Mouse (Mus musculus): Measurements from ENCODE around the gene Clint1. TPM values are rescaled to one million over a fixed set of nuclear protein-coding genes. Genes with fewer than 3 reads are reported as not detected.

Gene Clint1
- polyA plus RNA-seq, 1 experiment = 59.2 TPM

- Histone ChIP-seq H3K27me3 (ENCODE audit: control insufficient read depth, insufficient read depth, low read length) (no peaks in the 10 kb centered on the region), H3K4me3 (ENCODE audit: low read depth, low read length) (no peak overlapping the region), H3K27ac (ENCODE audit: insufficient read depth, low read depth, low read length) (no peak overlapping the region), H3K36me3 (ENCODE audit: control insufficient read depth, insufficient read depth, low read length) (peaks cover 82% of the 10 kb centered on the region), H3K4me1 (ENCODE audit: control insufficient read depth, insufficient read depth, insufficient read length, low read length) (no peaks in the 10 kb centered on the region)
- no peak for TF ChIP-seq POLR2A (IDR thresholded peaks at IDR 0.05; ENCODE audit: low read depth, low read length)
- TF ChIP-seq CTCF (IDR thresholded peaks at IDR 0.05; ENCODE audit: extremely low read depth, insufficient read length, insufficient replicate concordance, low read depth, low read length) = no peak
- WGBS = 70% methylated on average over 3 of the region's 3 CpGs
Observed at GRCm38 (mm10) chr11:45889981-45890380, 38.1 kb downstream of the Clint1 start.

- TF ChIP-seq POLR2A (IDR thresholded peaks at IDR 0.05; ENCODE audit: low read depth, low read length) = no peak
- TF ChIP-seq CTCF (IDR thresholded peaks at IDR 0.05; ENCODE audit: extremely low read depth, insufficient read length, insufficient replicate concordance, low read depth, low read length) = no peak
- Histone ChIP-seq H3K4me3 (ENCODE audit: low read depth, low read length) (no peak overlapping the region), H3K4me1 (ENCODE audit: control insufficient read depth, insufficient read depth, insufficient read length, low read length) (no peaks in the 10 kb centered on the region), H3K36me3 (ENCODE audit: control insufficient read depth, insufficient read depth, low read length) (peaks cover 83% of the 10 kb centered on the region), H3K27ac (ENCODE audit: insufficient read depth, low read depth, low read length) (no peak overlapping the region), H3K27me3 (ENCODE audit: control insufficient read depth, insufficient read depth, low read length) (no peaks in the 10 kb centered on the region)
- whole genome bisulfite sequencing = 86% methylated on average over 20 of the region's 20 CpGs
Observed at GRCm38 (mm10) chr11:45890423-45890822, 38.6 kb downstream of the Clint1 start.

GRCm38 (mm10) chr11:45892861-45893360, 41.1 kb downstream of the Clint1 start:
- peaks cover 77% of the 10 kb centered on the region for H3K36me3 ChIP-seq (ENCODE audit: control insufficient read depth, insufficient read depth, low read length)

GRCm38 (mm10) chr11:45897392-45897791, 45.5 kb downstream of the Clint1 start:
- TF ChIP-seq POLR2A (IDR thresholded peaks at IDR 0.05; ENCODE audit: low read depth, low read length) (no peak), CTCF (IDR thresholded peaks at IDR 0.05; ENCODE audit: extremely low read depth, insufficient read length, insufficient replicate concordance, low read depth, low read length) (no peak)
- H3K27ac ChIP-seq (ENCODE audit: insufficient read depth, low read depth, low read length) = no peak overlapping the region
- peaks cover 64% of the 10 kb centered on the region for H3K36me3 ChIP-seq (ENCODE audit: control insufficient read depth, insufficient read depth, low read length)
- 86% methylated on average over 2 of the region's 2 CpGs for WGBS
- peaks cover 4% of the 10 kb centered on the region; the same call in 1 of the 2 replicates for H3K4me1 ChIP-seq (ENCODE audit: control insufficient read depth, insufficient read depth, insufficient read length, low read length)
- H3K4me3 ChIP-seq (ENCODE audit: low read depth, low read length) = no peak overlapping the region
- H3K27me3 ChIP-seq (ENCODE audit: control insufficient read depth, insufficient read depth, low read length) = no peaks in the 10 kb centered on the region

More at GRCm38 (mm10) chr11:45892861-45893360, 41.1 kb downstream of the Clint1 start:
- Histone ChIP-seq H3K27me3 (ENCODE audit: control insufficient read depth, insufficient read depth, low read length) (no peaks in the 10 kb centered on the region), H3K27ac (ENCODE audit: insufficient read depth, low read depth, low read length) (no peak overlapping the region), H3K4me3 (ENCODE audit: low read depth, low read length) (no peak overlapping the region), H3K4me1 (ENCODE audit: control insufficient read depth, insufficient read depth, insufficient read length, low read length) (no peaks in the 10 kb centered on the region)
- 86% methylated on average over 5 of the region's 5 CpGs for WGBS
- TF ChIP-seq CTCF (IDR thresholded peaks at IDR 0.05; ENCODE audit: extremely low read depth, insufficient read length, insufficient replicate concordance, low read depth, low read length) (no peak), POLR2A (IDR thresholded peaks at IDR 0.05; ENCODE audit: low read depth, low read length) (no peak)

- Histone ChIP-seq H3K4me3 (ENCODE audit: low read depth, low read length) (no peak overlapping the region), H3K27ac (ENCODE audit: insufficient read depth, low read depth, low read length) (no peak overlapping the region), H3K36me3 (ENCODE audit: control insufficient read depth, insufficient read depth, low read length) (peaks cover 52% of the 10 kb centered on the region), H3K27me3 (ENCODE audit: control insufficient read depth, insufficient read depth, low read length) (no peaks in the 10 kb centered on the region), H3K4me1 (ENCODE audit: control insufficient read depth, insufficient read depth, insufficient read length, low read length) (peaks cover 4% of the 10 kb centered on the region; the same call in 1 of the 2 replicates)
- TF ChIP-seq CTCF (IDR thresholded peaks at IDR 0.05; ENCODE audit: extremely low read depth, insufficient read length, insufficient replicate concordance, low read depth, low read length) = no peak
- TF ChIP-seq POLR2A (IDR thresholded peaks at IDR 0.05; ENCODE audit: low read depth, low read length) = no peak
- WGBS = 30% methylated on average over 11 of the region's 11 CpGs
Observed at GRCm38 (mm10) chr11:45900233-45901015, 48.6 kb downstream of the Clint1 start.

GRCm38 (mm10) chr11:45906109-45906786, 54.4 kb downstream of the Clint1 start:
- WGBS = 86% methylated on average over 8 of the region's 8 CpGs
- Histone ChIP-seq H3K27me3 (ENCODE audit: control insufficient read depth, insufficient read depth, low read length) (no peaks in the 10 kb centered on the region), H3K4me3 (ENCODE audit: low read depth, low read length) (no peak overlapping the region), H3K27ac (ENCODE audit: insufficient read depth, low read depth, low read length) (no peak overlapping the region), H3K36me3 (ENCODE audit: control insufficient read depth, insufficient read depth, low read length) (peaks cover 65% of the 10 kb centered on the region), H3K4me1 (ENCODE audit: control insufficient read depth, insufficient read depth, insufficient read length, low read length) (no peaks in the 10 kb centered on the region)
- TF ChIP-seq POLR2A (IDR thresholded peaks at IDR 0.05; ENCODE audit: low read depth, low read length) (no peak), CTCF (IDR thresholded peaks at IDR 0.05; ENCODE audit: extremely low read depth, insufficient read length, insufficient replicate concordance, low read depth, low read length) (no peak)

- TF ChIP-seq CTCF (IDR thresholded peaks at IDR 0.05; ENCODE audit: extremely low read depth, insufficient read length, insufficient replicate concordance, low read depth, low read length) = no peak
- TF ChIP-seq POLR2A (IDR thresholded peaks at IDR 0.05; ENCODE audit: low read depth, low read length) = no peak
- WGBS = 75% methylated on average over 5 of the region's 5 CpGs
- Histone ChIP-seq H3K36me3 (ENCODE audit: control insufficient read depth, insufficient read depth, low read length) (peaks cover 58% of the 10 kb centered on the region), H3K4me3 (ENCODE audit: low read depth, low read length) (no peak overlapping the region), H3K27ac (ENCODE audit: insufficient read depth, low read depth, low read length) (no peak overlapping the region), H3K27me3 (ENCODE audit: control insufficient read depth, insufficient read depth, low read length) (no peaks in the 10 kb centered on the region), H3K4me1 (ENCODE audit: control insufficient read depth, insufficient read depth, insufficient read length, low read length) (no peaks in the 10 kb centered on the region)
Observed at GRCm38 (mm10) chr11:45907301-45907700, 55.5 kb downstream of the Clint1 start.

All from small intestine, adult 2 months (tissue).